Mouse (Mus musculus) hindbrain, embryonic 15.5 days (tissue): Measurements from ENCODE around the gene Bloc1s2. TPM values are rescaled to one million over a fixed set of nuclear protein-coding genes. Genes with fewer than 3 reads are reported as not detected.
A peak's percentile ranks its signal among the peaks of the same experiment; 100 is the strongest.
"Not testable (repeated sequence)": the region's sequence is repeated elsewhere in the genome, so short reads cannot be mapped to it uniquely, and the experiment has no call there.

Experiments
- ATAC-seq: fragments of 200-750 bp; cut with Nextera tagmentation; 2 replicates; pipeline ENCODE4 v1.8.0; 2017; ENCODE audit warnings: low read depth, moderate number of reproducible peaks, moderate TSS enrichment; ENCODE audit not compliant: low FRiP score
- H3K27ac ChIP-seq: fragments of 300-500 bp; sonication (generic); replicated peaks from 2 replicates; pipeline ENCODE4 v1.5.1; 2015; ENCODE audit warnings: mild to moderate bottlenecking, inconsistent platforms
- H3K27me3 ChIP-seq: fragments of 300-500 bp; sonication (generic); 2 replicates; pipeline ENCODE4 v1.6.1; 2015; ENCODE audit warnings: control low read depth, inconsistent platforms
- H3K36me3 ChIP-seq: fragments of 300-500 bp; sonication (generic); 2 replicates; pipeline ENCODE4 v1.6.1; 2015; ENCODE audit warnings: control low read depth, inconsistent platforms
- H3K4me1 ChIP-seq: fragments of 300-500 bp; sonication (generic); replicated peaks from 2 replicates; pipeline ENCODE4 v1.6.1; 2015; ENCODE audit warnings: control low read depth, inconsistent platforms
- H3K4me2 ChIP-seq: fragments of 300-500 bp; sonication (generic); 2 replicates; pipeline ENCODE4 v1.6.1; 2015; ENCODE audit warnings: moderate library complexity, mild to moderate bottlenecking, inconsistent platforms
- H3K4me3 ChIP-seq: fragments of 300-500 bp; sonication (generic); 2 replicates; pipeline ENCODE4 v1.5.1; 2015; ENCODE audit warnings: mild to moderate bottlenecking, inconsistent platforms
- H3K9ac ChIP-seq: fragments of 300-500 bp; sonication (generic); 2 replicates; pipeline ENCODE4 v1.6.1; 2015; ENCODE audit warnings: inconsistent platforms
- H3K9me3 ChIP-seq: fragments of 300-500 bp; sonication (generic); 2 replicates; pipeline ENCODE4 v1.6.1; 2016; ENCODE audit warnings: control low read depth, inconsistent platforms
- WGBS: fragments of 180-500 bp; shearing (Covaris S2); methylation state at CpG from one replicate; pipeline ENCODE4 v1.1.7; 2015; 5-methylcytosine and 5-hydroxymethylcytosine counted together
- polyA plus RNA-seq: library from polyadenylated mRNA; unstranded; fragments of >200 nt; fragmentation: Nextera tagmentation; extraction: Ambion mirVana; gene quantifications from 2 replicates; pipeline ENCODE4 v1.2.1, GENCODE M21; 2015

Gene Bloc1s2
- polyA plus RNA-seq, 1 experiment from 2014 or later, result 158 TPM

DNA sequence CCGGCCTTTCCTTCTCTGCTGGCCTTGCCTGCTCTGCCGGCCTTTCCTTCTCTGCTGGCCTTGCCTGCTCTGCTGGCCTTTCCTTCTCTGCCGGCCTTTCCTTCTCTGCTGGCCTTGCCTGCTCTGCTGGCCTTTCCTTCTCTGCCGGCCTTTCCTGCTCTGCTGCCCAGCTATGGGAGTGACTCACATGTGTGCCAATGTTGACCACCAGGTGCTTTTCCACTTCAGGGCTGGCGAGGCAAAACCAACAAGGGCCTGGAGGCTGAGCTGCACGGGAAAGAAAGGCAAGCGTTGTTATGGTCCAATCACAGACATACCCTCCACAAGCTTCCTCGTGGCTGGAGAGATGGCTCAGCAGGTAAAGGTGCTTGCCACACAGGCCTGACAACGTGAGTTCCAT is 25.6 kb downstream of the Bloc1s2 start:
- 98% methylated on average over 9 of the region's 9 CpGs for WGBS
- not testable (repeated sequence) for H3K9me3 ChIP-seq, H3K27me3 ChIP-seq, H3K4me2 ChIP-seq, H3K27ac ChIP-seq, ATAC-seq, H3K9ac ChIP-seq, H3K4me3 ChIP-seq, H3K4me1 ChIP-seq
- H3K36me3 ChIP-seq, result peaks cover 77% of the 10 kb centered on the region

DNA sequence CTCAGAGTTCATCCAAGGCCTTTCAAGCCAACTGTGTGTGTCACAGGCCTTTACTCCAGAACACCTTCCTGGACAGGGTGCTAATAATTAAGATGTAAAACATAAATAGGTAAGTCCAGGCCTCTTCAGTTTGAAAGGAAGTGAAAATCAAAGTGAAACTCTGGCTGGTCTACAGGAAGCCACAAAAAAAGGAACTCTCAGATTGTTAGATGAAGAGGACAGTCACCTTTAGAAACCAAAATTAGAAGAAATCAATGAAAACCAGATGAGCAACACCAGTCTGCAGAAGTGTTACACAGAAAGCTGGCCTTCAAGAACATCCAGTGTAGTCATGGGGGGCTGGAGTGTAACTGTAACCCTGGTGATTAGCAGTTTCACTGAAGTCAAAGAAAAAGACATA is 28.5 kb downstream of the Bloc1s2 start:
- ATAC-seq, result no peak
- no peaks in the 10 kb centered on the region for H3K9me3 ChIP-seq
- H3K27ac ChIP-seq, result no peak overlapping the region
- no peak overlapping the region for H3K4me3 ChIP-seq
- no peak overlapping the region for H3K4me2 ChIP-seq
- H3K4me1 ChIP-seq, result no peaks in the 10 kb centered on the region
- no peak overlapping the region for H3K9ac ChIP-seq
- peaks cover 71% of the 10 kb centered on the region for H3K36me3 ChIP-seq
- H3K27me3 ChIP-seq, result no peaks in the 10 kb centered on the region

DNA sequence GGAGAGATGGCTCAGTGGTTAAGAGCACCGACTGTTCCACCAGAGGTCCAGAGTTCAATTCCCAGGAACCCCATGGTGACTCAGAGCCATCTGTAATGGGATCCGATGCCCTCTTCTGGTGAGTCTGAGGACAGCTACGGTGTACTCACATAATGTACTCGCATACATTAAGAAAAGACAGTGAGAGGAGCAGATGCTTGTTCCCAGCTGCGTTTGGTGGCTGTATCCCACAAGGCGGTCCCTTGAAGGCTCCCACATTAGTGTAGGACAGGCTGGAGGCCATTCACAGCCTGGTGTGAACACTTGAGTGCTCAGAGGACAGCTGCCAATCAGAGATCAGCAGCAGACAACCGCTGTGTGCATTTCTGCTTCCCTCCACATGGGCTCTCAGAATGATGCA is 34.5 kb downstream of the Bloc1s2 start:
- peaks cover 46% of the 10 kb centered on the region for H3K36me3 ChIP-seq
- no peak overlapping the region for H3K4me2 ChIP-seq
- H3K9me3 ChIP-seq, result no peaks in the 10 kb centered on the region
- WGBS, result 50% methylated on average over 7 of the region's 7 CpGs
- ATAC-seq, result no peak
- H3K9ac ChIP-seq, result no peak overlapping the region
- peaks cover 9% of the 10 kb centered on the region for H3K4me1 ChIP-seq
- no peak overlapping the region for H3K27ac ChIP-seq
- no peak overlapping the region for H3K4me3 ChIP-seq
- H3K27me3 ChIP-seq, result no peaks in the 10 kb centered on the region

DNA sequence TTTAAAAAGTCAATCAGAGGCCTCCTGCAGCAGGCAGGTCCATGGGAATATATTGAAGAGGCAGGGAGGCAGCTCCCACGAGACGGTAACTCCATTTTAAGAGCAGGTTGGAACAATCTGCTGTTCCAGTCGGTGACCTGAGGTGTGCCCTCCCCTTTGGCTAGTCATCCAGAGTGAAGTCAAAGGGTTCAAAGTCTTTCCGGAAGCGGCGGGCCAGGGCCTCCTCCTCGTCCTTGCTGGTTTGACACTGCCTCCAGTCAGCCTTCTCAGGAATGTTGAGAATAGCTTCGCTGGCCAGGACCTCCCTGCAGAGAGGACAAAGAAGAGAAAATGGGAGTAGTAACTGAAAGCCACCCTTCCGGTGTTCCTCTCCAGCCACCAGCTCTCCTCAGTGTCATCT is 35.9 kb downstream of the Bloc1s2 start:
- WGBS, result 94% methylated on average over 9 of the region's 9 CpGs
- Histone ChIP-seq H3K4me3 (no peak overlapping the region), H3K9ac (no peak overlapping the region), H3K27ac (no peak overlapping the region), H3K27me3 (no peaks in the 10 kb centered on the region), H3K4me2 (no peak overlapping the region), H3K9me3 (no peaks in the 10 kb centered on the region), H3K36me3 (peaks cover 39% of the 10 kb centered on the region), H3K4me1 (peaks cover 22% of the 10 kb centered on the region)
- no peak for ATAC-seq

DNA sequence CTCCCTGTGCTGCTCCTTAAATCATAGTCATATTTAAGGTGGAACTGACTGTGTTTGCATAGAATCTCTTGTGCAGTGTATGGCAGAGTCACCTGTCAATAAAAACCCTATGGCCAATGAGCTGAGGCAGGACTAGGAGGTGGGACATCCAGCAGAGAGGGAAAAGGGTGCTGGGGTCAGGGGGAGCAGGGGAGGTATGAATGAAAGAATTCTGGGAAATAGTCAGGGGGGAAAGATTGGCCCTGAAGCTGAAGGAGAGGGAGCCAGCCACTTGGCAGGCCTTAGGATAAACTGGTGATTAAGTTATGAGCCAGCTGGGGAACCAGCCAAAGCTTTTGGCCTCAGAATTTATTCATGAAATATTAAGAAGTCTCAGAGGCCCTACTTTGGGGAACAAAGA is 37.2 kb downstream of the Bloc1s2 start:
- Histone ChIP-seq H3K9ac (no peak overlapping the region), H3K27ac (no peak overlapping the region)
- no peak for ATAC-seq

DNA sequence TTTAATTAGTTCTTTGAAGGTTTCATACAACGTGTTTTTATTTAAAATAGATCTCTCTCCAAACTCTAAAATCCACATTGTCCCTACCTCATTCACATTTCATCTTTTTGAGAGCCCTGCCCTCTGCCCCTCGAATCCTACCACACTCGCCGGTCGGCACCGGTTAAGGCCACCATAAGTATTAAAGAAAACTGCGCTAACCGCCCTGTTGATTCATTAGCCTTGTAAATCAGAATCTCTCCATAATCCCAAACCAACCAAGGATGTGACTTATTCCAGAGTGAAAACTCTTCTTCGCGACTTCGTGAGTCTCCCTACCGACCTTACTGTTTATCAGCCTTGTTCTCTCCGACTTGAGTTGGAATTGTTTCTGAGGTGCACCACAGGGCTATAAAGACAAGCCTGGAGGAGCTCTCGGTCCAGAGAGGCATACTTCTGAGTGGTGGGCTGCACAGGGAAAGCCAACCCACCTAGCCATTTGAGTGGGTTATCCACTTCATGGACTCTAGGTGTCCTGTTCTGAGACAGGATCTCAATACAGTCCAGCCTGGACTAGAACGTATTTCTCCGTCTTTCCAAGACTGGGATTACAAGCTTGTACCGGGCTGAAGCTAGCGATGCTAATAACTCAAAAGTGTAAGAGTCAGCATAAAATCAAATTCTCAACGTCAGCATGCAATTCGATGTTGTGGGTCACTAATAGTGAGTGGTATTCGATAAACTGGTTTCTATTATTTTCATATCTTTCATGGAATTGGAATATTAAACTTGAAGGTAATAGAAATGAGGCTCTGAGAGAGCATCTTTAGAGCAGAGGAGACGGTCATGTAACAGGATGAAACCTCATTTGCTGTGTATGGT is 38.4 kb downstream of the Bloc1s2 start:
- peak overlapping the region; percentile 99 for H3K4me3 ChIP-seq
- H3K4me1 ChIP-seq, result peaks cover 30% of the 10 kb centered on the region
- peak overlapping the region; percentile 83 for H3K4me2 ChIP-seq
- H3K36me3 ChIP-seq, result peaks cover 16% of the 10 kb centered on the region
- peak; percentile 57; the same call in 1 of the 2 replicates for ATAC-seq
- peak overlapping the region; percentile 81 for H3K27ac ChIP-seq
- peak overlapping the region; percentile 97 for H3K9ac ChIP-seq
- WGBS, result 27% methylated on average over 22 of the region's 22 CpGs
- H3K27me3 ChIP-seq, result no peaks in the 10 kb centered on the region
- no peaks in the 10 kb centered on the region for H3K9me3 ChIP-seq

More for the DNA sequence above, 37.2 kb downstream of the Bloc1s2 start:
- Histone ChIP-seq H3K36me3 (peaks cover 27% of the 10 kb centered on the region), H3K4me1 (peaks cover 30% of the 10 kb centered on the region), H3K9me3 (no peaks in the 10 kb centered on the region), H3K27me3 (no peaks in the 10 kb centered on the region), H3K4me3 (no peak overlapping the region), H3K4me2 (no peak overlapping the region)

DNA sequence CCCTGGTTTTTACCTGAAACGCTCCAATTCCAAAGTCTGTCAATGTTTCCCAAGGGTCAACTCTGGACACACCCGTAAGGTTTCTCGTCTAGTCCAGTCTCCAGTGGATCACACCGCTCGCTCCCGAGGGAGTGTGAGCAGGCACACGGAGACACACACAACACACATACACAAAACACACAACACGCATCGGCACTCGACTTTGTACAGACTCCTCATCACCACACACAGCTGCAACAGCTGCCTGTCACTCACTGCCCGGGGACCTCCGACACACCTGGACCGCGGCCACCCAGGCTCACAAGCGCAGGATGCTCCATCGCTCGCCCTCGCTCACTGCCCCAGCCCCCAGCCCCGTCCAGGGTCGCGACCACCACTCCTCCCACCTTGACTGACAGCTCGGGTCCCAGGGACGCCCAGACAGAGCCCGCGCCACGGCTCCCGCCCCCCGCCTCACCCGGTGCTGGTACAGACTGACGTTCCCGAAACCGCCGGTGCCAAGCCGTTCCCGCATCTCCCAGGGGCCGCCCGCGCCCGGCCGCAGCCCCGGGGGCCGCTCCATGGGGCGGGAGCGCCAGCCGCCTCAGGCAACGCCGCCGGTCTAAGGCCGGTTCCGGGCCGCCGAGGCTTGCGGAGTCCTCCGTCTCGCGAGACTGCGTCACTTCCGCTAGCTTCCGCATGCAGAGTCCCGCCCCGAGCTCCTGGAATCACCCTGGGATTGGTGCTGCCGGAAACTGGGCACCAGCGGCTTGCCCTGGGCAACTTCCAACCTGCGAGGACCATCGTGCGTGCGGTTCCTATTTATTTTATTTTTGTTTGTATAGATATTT is 39.2 kb downstream of the Bloc1s2 start, which contains the start of gene Chuk:
Chuk (minus strand) TSS at position 650 of the 830 bp plus-strand sequence.
- Histone ChIP-seq H3K4me1 (peaks cover 30% of the 10 kb centered on the region), H3K9ac (peak within 1 kb of the TSS; percentile 97), H3K36me3 (peaks cover 9% of the 10 kb centered on the region; the same call in 1 of the 2 replicates), H3K4me3 (peak within 1 kb of the TSS; percentile 99), H3K27ac (peak within 1 kb of the TSS; percentile 81), H3K27me3 (no peaks in the 10 kb centered on the region), H3K9me3 (no peaks in the 10 kb centered on the region), H3K4me2 (peak within 1 kb of the TSS; percentile 83)
- peak; percentile 99 for ATAC-seq
- WGBS, result 1% methylated on average over 67 of the region's 67 CpGs

DNA sequence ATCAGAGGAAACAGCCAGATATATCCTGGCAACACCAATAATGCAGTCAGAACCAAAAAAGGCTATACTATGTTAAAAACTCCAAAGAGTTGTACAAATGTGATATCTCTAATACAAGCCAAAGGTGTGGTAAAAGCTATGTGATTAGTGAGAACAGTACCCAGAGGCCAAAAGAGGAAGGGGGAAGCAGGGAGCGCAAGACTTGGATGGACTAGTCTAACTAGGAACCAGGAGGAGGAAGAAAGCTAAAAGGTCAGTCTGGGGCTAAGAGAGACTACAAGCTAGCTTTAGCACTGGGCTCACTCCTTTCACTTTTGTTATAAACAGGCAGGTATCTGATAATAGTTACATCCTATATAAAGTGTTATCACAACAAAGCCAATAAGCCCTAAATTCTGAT is 41.9 kb downstream of the Bloc1s2 start:
- ATAC-seq, result no peak
- Histone ChIP-seq H3K9ac (no peak overlapping the region), H3K4me2 (no peak overlapping the region), H3K27me3 (no peaks in the 10 kb centered on the region), H3K36me3 (peaks cover 6% of the 10 kb centered on the region; the same call in 1 of the 2 replicates), H3K9me3 (no peaks in the 10 kb centered on the region), H3K4me3 (no peak overlapping the region), H3K4me1 (peaks cover 30% of the 10 kb centered on the region), H3K27ac (no peak overlapping the region)
- WGBS, result 95% methylated on average over 1 of the region's 1 CpGs

DNA sequence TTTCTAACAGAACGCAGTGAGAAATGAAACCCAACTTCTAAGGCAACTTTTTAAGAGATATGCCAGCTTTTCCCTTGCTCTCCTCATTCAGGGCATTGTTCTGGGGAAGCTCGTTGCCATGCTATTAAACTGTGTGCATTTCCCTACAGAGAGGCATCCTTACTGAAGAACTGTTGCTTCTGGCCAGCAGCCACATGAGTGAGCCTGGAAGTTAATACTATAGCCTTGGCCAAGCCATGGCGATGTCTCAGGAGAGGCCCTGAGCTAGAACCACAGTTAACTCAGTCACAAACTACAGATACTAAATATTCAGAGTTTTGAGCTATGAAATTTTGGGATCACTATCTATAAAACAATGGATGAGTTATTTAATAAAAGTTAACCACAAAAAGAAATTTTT is 43.2 kb downstream of the Bloc1s2 start:
- Histone ChIP-seq H3K4me3 (no peak overlapping the region), H3K4me2 (no peak overlapping the region), H3K4me1 (peaks cover 26% of the 10 kb centered on the region), H3K27me3 (no peaks in the 10 kb centered on the region), H3K9ac (no peak overlapping the region), H3K9me3 (no peaks in the 10 kb centered on the region), H3K36me3 (peaks cover 8% of the 10 kb centered on the region), H3K27ac (no peak overlapping the region)
- no peak for ATAC-seq
- WGBS, result 83% methylated on average over 3 of the region's 3 CpGs

DNA sequence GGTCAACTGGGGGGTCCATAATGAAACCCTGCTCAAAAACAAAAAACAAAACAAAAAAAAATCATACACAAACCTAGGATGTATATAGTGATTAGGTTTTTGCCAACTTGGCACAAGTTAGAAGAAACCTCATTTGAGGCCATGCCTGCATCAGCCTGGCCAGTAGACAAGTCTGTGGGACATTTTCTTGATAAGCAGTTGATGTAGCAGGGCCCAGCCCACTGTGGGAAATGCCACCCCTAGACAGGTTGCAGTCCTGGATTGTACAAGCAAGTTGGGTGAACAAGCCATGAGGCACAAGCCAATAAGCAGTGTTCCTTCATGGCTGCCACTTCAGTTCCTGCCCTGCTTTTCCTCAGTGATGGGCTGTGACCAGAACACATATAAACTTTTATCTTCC is 45.4 kb downstream of the Bloc1s2 start:
- Histone ChIP-seq H3K4me3 (no peak overlapping the region), H3K4me1 (peaks cover 12% of the 10 kb centered on the region), H3K9me3 (no peaks in the 10 kb centered on the region), H3K27me3 (no peaks in the 10 kb centered on the region), H3K9ac (no peak overlapping the region), H3K36me3 (peaks cover 23% of the 10 kb centered on the region), H3K4me2 (no peak overlapping the region), H3K27ac (no peak overlapping the region)
- no peak for ATAC-seq
